Mouse (Mus musculus): ENCODE results near the gene Ephb3. TPM values are rescaled to one million over a fixed set of nuclear protein-coding genes. Genes with fewer than 3 reads are reported as not detected.
"Not testable (repeated sequence)": the region's sequence is repeated elsewhere in the genome, so short reads cannot be mapped to it uniquely, and the experiment has no call there.

The Ephb3 gene
- 47.9 and 48.7 TPM in 2 replicates for polyA plus RNA-seq (2015; fragmentation: Nextera tagmentation; extraction: Ambion mirVana)

DNA sequence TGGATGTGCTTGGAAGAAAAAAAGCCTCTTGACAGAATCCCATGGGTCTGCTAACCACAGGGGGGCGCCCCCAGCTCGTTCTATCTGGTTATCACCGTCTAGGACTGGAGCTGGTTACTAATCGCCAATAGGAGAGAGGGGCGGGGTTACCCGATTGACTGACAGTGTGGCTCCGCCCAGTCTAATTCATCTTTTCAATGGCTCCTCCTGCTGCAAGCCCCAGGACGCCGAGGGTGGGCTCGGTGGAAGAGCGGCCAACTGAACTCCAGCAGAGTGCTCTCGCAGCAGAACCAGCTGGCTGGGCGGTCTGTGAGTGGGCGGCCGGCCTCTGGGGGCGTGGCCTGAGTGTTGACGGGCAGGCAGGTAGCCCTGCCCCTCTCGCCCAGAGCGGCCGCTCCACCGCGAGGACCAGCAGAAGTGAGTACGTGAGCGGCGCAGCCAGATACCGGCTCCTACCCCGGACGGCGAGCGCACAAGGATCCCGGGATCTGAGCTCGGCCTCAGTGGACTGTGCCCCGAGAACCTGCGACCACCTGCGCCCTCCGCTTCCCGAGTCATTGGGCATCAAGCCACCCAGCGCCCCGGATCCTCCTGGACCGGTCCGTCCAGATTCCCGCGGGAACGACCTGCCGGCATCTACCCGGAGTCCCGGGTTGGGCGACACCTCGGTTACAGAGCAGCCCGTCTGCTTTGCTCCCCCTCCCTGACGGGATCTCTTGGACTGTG lies at the start of gene Ephb3:
Ephb3 (plus strand) TSS at position 389 of the 726 bp plus-strand sequence.
- Histone ChIP-seq H3K4me2 (replicated peaks) (peak within 1 kb of the TSS; percentile 94), H3K4me1 (peaks cover 38% of the 10 kb centered on the region), H3K27me3 (0 out of 2 replicates have a peak, but pooled peaks cover 6% of the 10 kb centered on the region), H3K9ac (peak within 1 kb of the TSS; percentile 100), H3K9me3 (no peaks in the 10 kb centered on the region), H3K36me3 (peaks cover 6% of the 10 kb centered on the region; the same call in 1 of the 2 replicates), H3K27ac (peak within 1 kb of the TSS; percentile 89), H3K4me3 (peak within 1 kb of the TSS; percentile 100)
- 1% methylated on average over 51 of the region's 51 CpGs for WGBS
- ATAC-seq (ENCODE audit: low FRiP score, low read depth), result peak; percentile 97

DNA sequence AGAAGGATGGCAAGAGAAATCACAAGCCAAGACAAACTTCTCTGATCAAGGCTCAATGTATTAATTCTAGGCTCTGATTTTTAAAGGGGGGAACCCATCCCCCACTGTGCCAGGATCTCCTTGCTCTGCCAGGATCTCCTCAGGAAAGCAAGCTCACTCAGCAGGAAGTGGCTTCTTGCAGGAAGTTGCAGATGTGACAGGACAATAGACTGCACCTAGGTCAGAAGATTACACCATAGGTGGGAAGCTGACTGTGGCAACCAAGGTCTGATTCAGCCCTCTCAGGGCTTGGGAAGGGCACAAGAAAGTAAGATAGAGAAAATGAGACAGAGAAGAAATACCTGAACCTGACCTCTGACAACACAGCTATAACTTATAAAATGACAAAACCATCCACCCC lies 48.3 kb upstream of the Ephb3 start:
- not testable (repeated sequence) for H3K27ac ChIP-seq; H3K4me1 ChIP-seq; H3K4me3 ChIP-seq; H3K9ac ChIP-seq; H3K4me2 ChIP-seq (replicated peaks); H3K36me3 ChIP-seq; H3K9me3 ChIP-seq; ATAC-seq (ENCODE audit: low FRiP score, low read depth); H3K27me3 ChIP-seq

DNA sequence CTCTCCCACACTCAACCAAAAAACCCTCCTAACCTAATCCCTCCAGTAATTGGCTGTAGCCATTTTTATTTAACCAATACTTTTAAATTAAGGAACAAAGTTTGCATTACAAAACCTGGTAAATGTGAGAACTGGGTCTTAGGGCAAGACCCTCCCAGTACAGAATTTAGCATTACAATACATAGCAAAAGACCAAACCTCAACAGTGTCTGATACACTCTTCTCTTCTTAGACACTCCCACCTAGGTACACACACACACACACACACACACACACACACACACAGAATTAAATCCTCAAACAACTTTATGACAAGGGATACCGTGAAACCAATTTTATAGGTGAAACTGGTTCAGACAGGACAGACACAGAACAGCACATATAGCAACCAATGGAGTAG lies 45.3 kb upstream of the Ephb3 start:
- H3K9me3 ChIP-seq; H3K4me2 ChIP-seq (replicated peaks); H3K4me3 ChIP-seq; H3K36me3 ChIP-seq; H3K27me3 ChIP-seq; H3K4me1 ChIP-seq; H3K9ac ChIP-seq; H3K27ac ChIP-seq; ATAC-seq (ENCODE audit: low FRiP score, low read depth): not testable (repeated sequence)
- WGBS, result 67% methylated on average over 1 of the region's 1 CpGs

DNA sequence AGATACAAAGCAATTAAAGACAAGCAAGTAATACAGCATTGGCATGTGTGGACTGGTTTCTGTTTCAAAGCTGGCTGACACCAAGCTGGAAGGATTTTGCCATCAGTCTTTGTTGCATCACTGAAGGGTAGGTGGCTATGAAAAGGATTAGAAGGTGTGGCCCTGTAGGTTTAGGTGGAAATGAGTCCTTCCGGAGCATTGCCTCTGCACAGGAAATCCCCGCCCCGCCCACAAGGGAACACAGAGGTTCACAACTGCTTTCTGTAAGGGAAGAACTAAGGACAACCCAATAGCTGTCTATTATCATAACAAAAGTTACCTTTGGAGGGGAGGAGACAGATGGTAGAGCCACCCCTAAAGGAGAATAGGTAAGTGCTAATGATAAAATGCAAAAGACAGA lies 41.1 kb upstream of the Ephb3 start:
- not testable (repeated sequence) for H3K27me3 ChIP-seq

DNA sequence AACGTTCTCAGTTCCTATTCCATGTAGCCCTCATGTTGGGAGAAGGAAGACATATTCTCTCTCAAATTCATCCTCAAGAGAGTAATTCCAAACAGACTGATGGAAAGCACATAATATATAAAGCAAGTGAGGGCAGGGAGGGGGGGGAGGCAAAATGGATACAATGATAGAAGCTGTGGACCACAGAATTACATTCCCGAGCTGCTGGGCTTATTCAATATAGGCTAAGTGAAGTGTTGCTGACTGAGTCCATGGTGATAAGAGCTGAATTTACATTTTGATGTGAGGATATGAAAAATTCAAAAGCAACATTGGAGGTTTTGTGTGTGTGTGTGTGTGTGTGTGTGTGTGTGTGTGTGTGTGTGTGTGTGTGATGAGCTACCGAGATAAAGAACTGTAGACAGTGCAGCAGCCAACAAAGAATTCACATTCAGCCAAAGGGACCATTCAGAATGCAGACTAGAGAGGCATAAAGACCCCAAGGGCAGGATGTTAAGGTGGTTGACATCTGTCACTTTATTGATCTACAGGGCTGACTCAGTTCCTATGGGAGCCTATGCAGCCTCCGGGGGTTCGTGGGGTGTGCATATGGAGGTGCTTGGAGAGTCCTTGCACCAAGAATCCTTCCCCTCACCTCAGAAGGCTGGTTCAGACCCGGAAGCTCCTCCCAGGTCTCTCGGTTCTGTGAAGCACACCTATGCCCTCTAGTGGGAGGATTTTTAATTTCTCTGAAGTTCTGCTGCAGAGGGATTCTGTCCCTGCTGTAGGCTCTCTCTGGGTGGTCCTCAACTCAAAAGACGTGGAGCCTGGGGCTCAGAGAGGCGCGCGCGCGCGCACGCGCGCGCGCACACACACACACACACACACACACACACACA lies 39.0 kb upstream of the Ephb3 start:
- H3K4me3 ChIP-seq; H3K4me2 ChIP-seq (replicated peaks): not testable (repeated sequence)
- 31% methylated on average over 11 of the region's 19 CpGs for WGBS

More for the DNA sequence above, 41.1 kb upstream of the Ephb3 start:
- H3K27ac ChIP-seq; H3K9me3 ChIP-seq; H3K4me1 ChIP-seq; ATAC-seq (ENCODE audit: low FRiP score, low read depth); H3K9ac ChIP-seq; H3K36me3 ChIP-seq; H3K4me2 ChIP-seq (replicated peaks); H3K4me3 ChIP-seq: not testable (repeated sequence)
- 86% methylated on average over 3 of the region's 3 CpGs for WGBS

DNA sequence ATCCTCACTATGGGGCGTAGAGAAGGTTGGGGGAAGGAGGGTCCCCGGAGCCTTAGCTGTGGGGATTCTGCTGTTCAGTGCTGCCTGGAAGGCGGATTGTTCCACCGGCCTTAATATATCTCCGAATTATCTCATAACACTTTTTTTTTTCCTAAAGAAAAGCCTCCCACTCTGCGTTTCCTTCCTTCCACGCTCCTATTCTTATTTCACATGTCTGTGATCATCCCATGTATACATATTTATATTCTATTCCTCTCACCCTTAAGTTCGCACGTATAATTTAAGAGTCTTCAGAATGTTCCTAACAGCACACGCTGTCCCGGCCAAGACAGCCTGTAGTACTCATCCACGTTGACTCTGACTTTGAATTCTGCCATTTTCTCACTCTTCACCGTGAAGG lies 35.8 kb upstream of the Ephb3 start:
- no peaks in the 10 kb centered on the region for H3K27me3 ChIP-seq
- no peaks in the 10 kb centered on the region for H3K36me3 ChIP-seq
- H3K4me3 ChIP-seq, result no peak overlapping the region
- no peak overlapping the region for H3K9ac ChIP-seq
- WGBS, result 89% methylated on average over 13 of the region's 13 CpGs
- H3K4me2 ChIP-seq (replicated peaks), result no peak overlapping the region
- peaks cover 4% of the 10 kb centered on the region; the same call in 1 of the 2 replicates for H3K9me3 ChIP-seq
- no peaks in the 10 kb centered on the region for H3K4me1 ChIP-seq
- no peak overlapping the region for H3K27ac ChIP-seq
- no peak for ATAC-seq (ENCODE audit: low FRiP score, low read depth)

More for the DNA sequence above, 39.0 kb upstream of the Ephb3 start:
- H3K27ac ChIP-seq, H3K27me3 ChIP-seq, H3K9me3 ChIP-seq, H3K4me1 ChIP-seq, H3K9ac ChIP-seq, H3K36me3 ChIP-seq: not testable (repeated sequence)
- ATAC-seq (ENCODE audit: low FRiP score, low read depth), result peak; percentile 66; the same call in 1 of the 2 replicates

DNA sequence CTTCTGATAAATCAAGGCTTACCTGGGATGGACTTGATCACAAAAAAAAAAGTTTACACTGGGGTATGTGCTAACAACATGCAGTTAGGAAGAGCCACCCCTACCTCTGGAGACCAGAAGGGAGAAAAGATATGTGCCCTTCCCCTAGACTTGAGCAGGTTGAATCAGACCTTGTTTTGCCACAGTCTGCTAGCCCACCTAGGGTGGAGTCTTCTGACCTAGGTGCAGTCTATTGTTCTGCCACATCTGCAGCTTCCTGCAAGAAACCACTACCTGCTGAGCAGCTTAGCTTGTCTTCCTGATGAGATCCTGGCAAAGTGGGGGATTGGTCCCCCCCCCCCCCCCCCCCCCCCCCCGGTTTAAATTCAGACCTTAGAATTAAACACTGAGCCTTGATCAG lies 29.3 kb upstream of the Ephb3 start:
- ATAC-seq (ENCODE audit: low FRiP score, low read depth), result no peak
- no peaks in the 10 kb centered on the region for H3K36me3 ChIP-seq
- no peak overlapping the region for H3K9ac ChIP-seq
- WGBS, result no CpG with 5 or more reads among the region's 1 CpGs
- H3K4me1 ChIP-seq, result no peaks in the 10 kb centered on the region
- H3K27ac ChIP-seq, result no peak overlapping the region
- H3K4me2 ChIP-seq (replicated peaks), result no peak overlapping the region
- H3K4me3 ChIP-seq, result no peak overlapping the region
- peaks cover 4% of the 10 kb centered on the region; the same call in 1 of the 2 replicates for H3K9me3 ChIP-seq
- no peaks in the 10 kb centered on the region for H3K27me3 ChIP-seq

DNA sequence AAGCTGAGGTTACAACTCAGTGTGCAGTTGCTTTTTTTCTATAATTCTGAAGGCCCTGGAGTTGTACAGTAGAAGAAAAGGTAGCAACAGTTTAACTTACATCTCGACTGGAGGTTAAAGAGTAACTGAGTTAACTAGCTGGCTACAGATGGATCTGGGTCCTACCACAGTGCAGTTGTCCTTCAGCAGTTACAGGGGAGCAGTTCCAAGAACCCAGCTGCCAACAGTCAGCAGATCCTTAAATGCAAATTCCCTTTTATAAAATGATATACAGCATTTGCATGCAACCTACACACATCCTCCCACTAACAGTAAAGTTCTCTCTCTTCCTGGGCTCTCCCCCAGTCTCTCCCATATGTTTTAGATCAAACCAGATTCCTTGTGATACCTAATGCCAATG lies 22.4 kb upstream of the Ephb3 start:
- no peak overlapping the region for H3K4me2 ChIP-seq (replicated peaks)
- no peak overlapping the region for H3K27ac ChIP-seq
- H3K4me1 ChIP-seq, result no peaks in the 10 kb centered on the region
- no peak for ATAC-seq (ENCODE audit: low FRiP score, low read depth)
- no peak overlapping the region for H3K4me3 ChIP-seq
- H3K27me3 ChIP-seq, result no peaks in the 10 kb centered on the region
- H3K9me3 ChIP-seq, result no peaks in the 10 kb centered on the region
- H3K9ac ChIP-seq, result no peak overlapping the region
- 80% methylated on average over 1 of the region's 1 CpGs for WGBS
- no peaks in the 10 kb centered on the region for H3K36me3 ChIP-seq

DNA sequence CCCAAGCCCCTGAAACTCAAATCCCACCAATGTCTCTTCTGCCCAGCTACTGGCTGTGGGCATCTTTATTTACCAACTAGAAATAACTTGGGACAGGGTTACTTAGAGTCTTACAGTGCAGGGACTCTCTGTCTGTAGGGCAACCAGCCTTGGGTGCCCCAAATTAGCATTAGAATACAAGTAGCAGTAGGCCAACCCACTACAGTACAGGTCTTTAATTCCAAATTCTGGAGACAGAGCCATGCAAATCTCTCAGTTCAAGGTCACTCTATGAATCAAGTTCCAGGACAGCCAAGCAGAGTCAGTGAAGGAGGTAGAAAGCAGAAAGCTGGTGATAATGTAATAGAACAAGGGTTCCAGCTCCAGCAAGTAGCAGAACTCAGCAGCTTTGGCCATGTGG lies 19.9 kb upstream of the Ephb3 start:
- Histone ChIP-seq H3K4me2 (replicated peaks) (no peak overlapping the region), H3K9me3 (no peaks in the 10 kb centered on the region), H3K4me3 (no peak overlapping the region), H3K27ac (no peak overlapping the region), H3K27me3 (no peaks in the 10 kb centered on the region), H3K9ac (no peak overlapping the region), H3K36me3 (no peaks in the 10 kb centered on the region), H3K4me1 (0 out of 2 replicates have a peak, but pooled peaks cover 3% of the 10 kb centered on the region)
- ATAC-seq (ENCODE audit: low FRiP score, low read depth), result no peak

DNA sequence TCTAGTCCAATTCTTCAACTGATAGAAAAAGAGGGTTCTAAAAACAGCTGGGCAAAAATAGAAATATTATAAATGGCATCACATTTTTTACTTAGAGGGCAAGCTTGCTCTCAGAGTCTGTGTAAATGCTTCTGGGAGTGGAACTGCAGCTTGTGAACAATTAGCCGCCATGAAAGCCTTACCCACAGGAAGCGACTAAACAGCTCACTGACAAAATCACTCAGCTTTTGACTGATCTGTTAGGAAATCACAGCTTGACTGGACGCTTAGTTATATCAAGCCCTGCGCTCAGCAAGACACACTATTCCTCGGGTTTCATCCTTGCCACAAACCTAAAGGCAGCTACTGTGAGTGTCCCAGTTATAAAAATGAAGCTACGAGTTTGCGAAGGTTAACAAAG lies 17.0 kb upstream of the Ephb3 start:
- Histone ChIP-seq H3K27ac (no peak overlapping the region), H3K9ac (no peak overlapping the region), H3K36me3 (no peaks in the 10 kb centered on the region), H3K27me3 (peaks cover 2% of the 10 kb centered on the region; the same call in 1 of the 2 replicates), H3K9me3 (no peaks in the 10 kb centered on the region), H3K4me3 (no peak overlapping the region), H3K4me1 (peaks cover 15% of the 10 kb centered on the region), H3K4me2 (replicated peaks) (no peak overlapping the region)
- ATAC-seq (ENCODE audit: low FRiP score, low read depth), result no peak
- 37% methylated on average over 7 of the region's 7 CpGs for WGBS

DNA sequence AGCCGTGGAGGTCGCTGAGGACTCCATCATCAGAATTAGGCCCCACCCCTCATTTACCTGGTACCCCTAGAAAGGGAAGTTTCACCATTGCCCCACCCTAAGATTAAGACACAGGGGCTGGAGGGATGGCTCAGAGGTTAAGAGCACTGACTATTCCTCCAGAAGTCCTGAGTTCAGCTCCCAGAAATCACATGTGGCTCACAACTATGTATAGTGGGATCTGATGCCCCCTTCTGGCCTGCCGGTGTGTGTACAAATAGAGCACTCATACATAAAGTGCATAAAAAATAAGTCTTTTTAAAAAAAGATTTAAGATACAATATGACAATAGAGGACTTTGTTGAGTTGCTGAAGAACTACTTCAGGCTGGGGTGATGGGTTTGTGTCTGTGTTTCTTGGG lies 16.2 kb upstream of the Ephb3 start:
- no peak overlapping the region for H3K4me2 ChIP-seq (replicated peaks)
- 78% methylated on average over 3 of the region's 3 CpGs for WGBS
- H3K4me3 ChIP-seq, result no peak overlapping the region
- no peak for ATAC-seq (ENCODE audit: low FRiP score, low read depth)
- peaks cover 15% of the 10 kb centered on the region for H3K4me1 ChIP-seq
- H3K9ac ChIP-seq, result no peak overlapping the region
- peaks cover 2% of the 10 kb centered on the region; the same call in 1 of the 2 replicates for H3K27me3 ChIP-seq
- H3K36me3 ChIP-seq, result no peaks in the 10 kb centered on the region
- no peaks in the 10 kb centered on the region for H3K9me3 ChIP-seq
- no peak overlapping the region for H3K27ac ChIP-seq

DNA sequence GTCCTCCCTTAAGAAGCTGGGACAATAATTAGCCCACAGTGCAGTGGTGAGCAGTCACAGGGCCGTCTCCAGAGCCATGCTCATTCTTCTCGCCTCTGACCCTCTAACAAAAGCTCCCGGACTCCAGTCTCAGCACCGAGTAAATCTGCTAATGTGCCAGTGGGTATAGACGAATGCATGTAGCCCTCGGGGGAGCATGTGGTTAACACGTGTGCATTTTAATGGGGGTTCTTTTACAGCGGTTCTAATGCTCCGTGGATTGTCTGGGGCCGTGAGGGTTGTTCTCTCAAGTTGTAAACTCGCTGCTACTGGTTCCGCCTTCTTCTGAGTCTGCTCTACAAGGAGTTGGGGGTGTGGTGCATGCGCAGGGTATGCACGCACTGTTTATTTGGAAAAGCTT lies 13.0 kb upstream of the Ephb3 start:
- H3K9me3 ChIP-seq, result no peaks in the 10 kb centered on the region
- H3K4me3 ChIP-seq, result no peak overlapping the region
- H3K27me3 ChIP-seq, result peaks cover 7% of the 10 kb centered on the region; the same call in 1 of the 2 replicates
- peaks cover 15% of the 10 kb centered on the region for H3K4me1 ChIP-seq
- H3K4me2 ChIP-seq (replicated peaks), result peak overlapping the region; percentile 17
- WGBS, result 16% methylated on average over 14 of the region's 14 CpGs
- H3K27ac ChIP-seq, result no peak overlapping the region
- ATAC-seq (ENCODE audit: low FRiP score, low read depth), result peak; percentile 73; the same call in 1 of the 2 replicates
- no peaks in the 10 kb centered on the region for H3K36me3 ChIP-seq
- H3K9ac ChIP-seq, result no peak overlapping the region
